Mouse (Mus musculus): ENCODE measurements at regions not wholly inside any gene's neighbourhood (a gene's known extent, or its start where the extent isn't known, plus 50 kb on each side); places are given as distances from the start of the nearest gene placed in this dataset.
A peak's percentile ranks its signal among the peaks of the same experiment; 100 is the strongest.

GRCm38 (mm10) chr13:26284073-26284444, 485.9 kb downstream of the Hdgfl1 start:
- no peak for DNase-seq (ENCODE audit: low spot score)
- Histone ChIP-seq H3K4me3 (ENCODE audit: low read length) (no peak overlapping the region), H3K4me1 (ENCODE audit: insufficient read depth, low read length) (no peaks in the 10 kb centered on the region; the same call in 1 of the 2 replicates), H3K36me3 (ENCODE audit: insufficient read depth, low read length) (no peaks in the 10 kb centered on the region), H3K4me2 (ENCODE audit: low read depth, low read length) (no peak overlapping the region), H3K9me3 (ENCODE audit: low read length) (no peaks in the 10 kb centered on the region), H3K27ac (no peak overlapping the region), H3K27me3 (ENCODE audit: insufficient read depth, low read length) (no peaks in the 10 kb centered on the region), H3K9ac (replicated peaks; ENCODE audit: low read length) (no peak overlapping the region)
- 43% methylated on average over 3 of the region's 3 CpGs for WGBS
- no peak for TF ChIP-seq CTCF (IDR thresholded peaks at IDR 0.05; ENCODE audit: low read depth)
- no peak for ATAC-seq

- WGBS: 44% methylated on average over 6 of the region's 6 CpGs
- no peak for TF ChIP-seq CTCF (IDR thresholded peaks at IDR 0.05; ENCODE audit: low read depth)
- H3K4me1 ChIP-seq (ENCODE audit: insufficient read depth, low read length): no peaks in the 10 kb centered on the region; the same call in 1 of the 2 replicates
- H3K4me2 ChIP-seq (ENCODE audit: low read depth, low read length): no peak overlapping the region
- peak; percentile 55 for DNase-seq (ENCODE audit: low spot score)
- H3K27me3 ChIP-seq (ENCODE audit: insufficient read depth, low read length): no peaks in the 10 kb centered on the region
- no peak overlapping the region for H3K9ac ChIP-seq (replicated peaks; ENCODE audit: low read length)
- ATAC-seq: peak; percentile 85
- H3K36me3 ChIP-seq (ENCODE audit: insufficient read depth, low read length): no peaks in the 10 kb centered on the region
- no peak overlapping the region for H3K27ac ChIP-seq
- no peak overlapping the region for H3K4me3 ChIP-seq (ENCODE audit: low read length)
- H3K9me3 ChIP-seq (ENCODE audit: low read length): no peaks in the 10 kb centered on the region
These were observed 486.4 kb downstream of the Hdgfl1 start for GRCm38 (mm10) chr13:26283397-26284072.

GRCm38 (mm10) chr13:26282291-26282690, 487.7 kb downstream of the Hdgfl1 start:
- no peaks in the 10 kb centered on the region for H3K27me3 ChIP-seq (ENCODE audit: insufficient read depth, low read length)
- TF ChIP-seq CTCF (IDR thresholded peaks at IDR 0.05; ENCODE audit: low read depth): no peak
- H3K9me3 ChIP-seq (ENCODE audit: low read length): no peaks in the 10 kb centered on the region
- 78% methylated on average over 3 of the region's 3 CpGs for WGBS
- DNase-seq (ENCODE audit: low spot score) (no peak), ATAC-seq (no peak)
- no peak overlapping the region for H3K27ac ChIP-seq
- H3K9ac ChIP-seq (replicated peaks; ENCODE audit: low read length): no peak overlapping the region
- no peaks in the 10 kb centered on the region; the same call in 1 of the 2 replicates for H3K4me1 ChIP-seq (ENCODE audit: insufficient read depth, low read length)
- H3K4me2 ChIP-seq (ENCODE audit: low read depth, low read length): no peak overlapping the region
- H3K4me3 ChIP-seq (ENCODE audit: low read length): no peak overlapping the region
- H3K36me3 ChIP-seq (ENCODE audit: insufficient read depth, low read length): no peaks in the 10 kb centered on the region

- H3K27me3 ChIP-seq (ENCODE audit: insufficient read depth, low read length): no peaks in the 10 kb centered on the region
- DNase-seq (ENCODE audit: low spot score): no peak
- ATAC-seq: no peak
- WGBS: 84% methylated on average over 3 of the region's 3 CpGs
- no peak overlapping the region for H3K9ac ChIP-seq (replicated peaks; ENCODE audit: low read length)
- no peak overlapping the region for H3K27ac ChIP-seq
- H3K36me3 ChIP-seq (ENCODE audit: insufficient read depth, low read length): no peaks in the 10 kb centered on the region
- no peaks in the 10 kb centered on the region for H3K9me3 ChIP-seq (ENCODE audit: low read length)
- no peak overlapping the region for H3K4me2 ChIP-seq (ENCODE audit: low read depth, low read length)
- H3K4me1 ChIP-seq (ENCODE audit: insufficient read depth, low read length): no peaks in the 10 kb centered on the region
- H3K4me3 ChIP-seq (ENCODE audit: low read length): no peak overlapping the region
- TF ChIP-seq CTCF (IDR thresholded peaks at IDR 0.05; ENCODE audit: low read depth): no peak
These were observed 497.1 kb downstream of the Hdgfl1 start for GRCm38 (mm10) chr13:26272850-26273249.

GRCm38 (mm10) chr13:26267501-26267900, 502.5 kb downstream of the Hdgfl1 start:
- WGBS: 97% methylated on average over 2 of the region's 2 CpGs
- H3K36me3 ChIP-seq (ENCODE audit: insufficient read depth, low read length): no peaks in the 10 kb centered on the region
- H3K4me2 ChIP-seq (ENCODE audit: low read depth, low read length): no peak overlapping the region
- H3K27me3 ChIP-seq (ENCODE audit: insufficient read depth, low read length): no peaks in the 10 kb centered on the region
- no peak for TF ChIP-seq CTCF (IDR thresholded peaks at IDR 0.05; ENCODE audit: low read depth)
- H3K9ac ChIP-seq (replicated peaks; ENCODE audit: low read length): no peak overlapping the region
- no peak overlapping the region for H3K4me3 ChIP-seq (ENCODE audit: low read length)
- ATAC-seq (no peak), DNase-seq (ENCODE audit: low spot score) (no peak)
- no peak overlapping the region for H3K27ac ChIP-seq
- H3K4me1 ChIP-seq (ENCODE audit: insufficient read depth, low read length): no peaks in the 10 kb centered on the region
- H3K9me3 ChIP-seq (ENCODE audit: low read length): no peaks in the 10 kb centered on the region

- no peak for ATAC-seq
These were observed 534.0 kb downstream of the Hdgfl1 start for GRCm38 (mm10) chr13:26235941-26236340.

GRCm38 (mm10) chr13:26234703-26235102, 535.3 kb downstream of the Hdgfl1 start:
- Histone ChIP-seq H3K4me2 (ENCODE audit: low read depth, low read length) (no peak overlapping the region), H3K27me3 (ENCODE audit: insufficient read depth, low read length) (no peaks in the 10 kb centered on the region), H3K9ac (replicated peaks; ENCODE audit: low read length) (no peak overlapping the region), H3K36me3 (ENCODE audit: insufficient read depth, low read length) (no peaks in the 10 kb centered on the region), H3K27ac (no peak overlapping the region), H3K4me3 (ENCODE audit: low read length) (no peak overlapping the region), H3K9me3 (ENCODE audit: low read length) (no peaks in the 10 kb centered on the region), H3K4me1 (ENCODE audit: insufficient read depth, low read length) (no peaks in the 10 kb centered on the region)
- no peak for TF ChIP-seq CTCF (IDR thresholded peaks at IDR 0.05; ENCODE audit: low read depth)
- DNase-seq (ENCODE audit: low spot score) (no peak), ATAC-seq (no peak)
- WGBS: 71% methylated on average over 1 of the region's 1 CpGs

More at GRCm38 (mm10) chr13:26235941-26236340, 534.0 kb downstream of the Hdgfl1 start:
- Histone ChIP-seq H3K9me3 (ENCODE audit: low read length) (no peaks in the 10 kb centered on the region), H3K4me3 (ENCODE audit: low read length) (no peak overlapping the region), H3K9ac (replicated peaks; ENCODE audit: low read length) (no peak overlapping the region), H3K4me2 (ENCODE audit: low read depth, low read length) (no peak overlapping the region), H3K27me3 (ENCODE audit: insufficient read depth, low read length) (no peaks in the 10 kb centered on the region), H3K36me3 (ENCODE audit: insufficient read depth, low read length) (no peaks in the 10 kb centered on the region), H3K4me1 (ENCODE audit: insufficient read depth, low read length) (no peaks in the 10 kb centered on the region), H3K27ac (no peak overlapping the region)
- 42% methylated on average over 5 of the region's 5 CpGs for WGBS
- no peak for TF ChIP-seq CTCF (IDR thresholded peaks at IDR 0.05; ENCODE audit: low read depth)
- no peak for DNase-seq (ENCODE audit: low spot score)
